Mouse (Mus musculus): ENCODE results near the gene Ppp1r9a. TPM values are rescaled to one million over a fixed set of nuclear protein-coding genes. Genes with fewer than 3 reads are reported as not detected.
"Not testable (repeated sequence)": the region's sequence is repeated elsewhere in the genome, so short reads cannot be mapped to it uniquely, and the experiment has no call there.

Ppp1r9a gene
- polyA plus RNA-seq (2014; fragmentation: Nextera tagmentation; extraction: Ambion mirVana) = 22.5 and 25.2 TPM in 2 replicates

DNA sequence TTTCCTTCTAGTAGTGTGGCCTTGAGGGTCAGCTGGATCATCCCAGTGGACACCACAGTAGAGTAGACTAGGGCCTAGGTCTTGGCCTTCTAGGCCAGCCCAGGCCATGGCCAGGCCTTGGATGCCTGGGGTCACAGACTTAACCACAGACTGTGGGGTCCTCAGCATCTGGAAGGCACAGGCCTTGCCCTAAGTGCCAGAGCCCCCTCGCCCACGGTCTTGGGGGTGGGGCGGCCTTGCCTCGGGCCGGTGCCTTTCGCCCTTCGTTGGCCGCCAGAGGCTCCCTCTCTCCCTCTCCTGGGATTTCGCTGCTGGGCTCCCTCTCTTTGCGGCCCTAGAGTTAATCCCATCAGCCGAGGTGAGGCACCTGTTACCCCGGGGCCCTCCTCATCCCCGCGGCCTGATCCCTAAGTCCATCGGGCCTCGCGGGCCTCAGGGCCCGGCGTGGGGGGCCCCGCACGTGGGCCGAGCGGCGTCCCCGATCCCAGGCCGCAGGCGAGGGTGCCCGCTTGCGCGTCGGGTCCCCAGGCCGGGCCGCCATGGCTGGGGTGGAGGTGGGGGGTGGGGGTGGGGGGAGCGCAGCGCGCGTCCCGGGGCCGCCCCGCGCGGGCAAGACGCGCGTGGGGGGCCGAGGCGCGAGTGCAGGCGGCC, at the start of gene Ppp1r9a:
TSS of gene Ppp1r9a (plus strand) at position 244 of the 651 bp plus-strand sequence.
- H3K27ac ChIP-seq (ENCODE audit: low read depth) = peak within 1 kb of the TSS; percentile 93
- WGBS = under 1% methylated on average over 30 of the region's 49 CpGs
- H3K4me2 ChIP-seq = peak within 1 kb of the TSS; percentile 87
- H3K4me3 ChIP-seq (ENCODE audit: low read depth, low read length) = peak within 1 kb of the TSS; percentile 74
- peak; percentile 68 for TF ChIP-seq CTCF (IDR thresholded peaks at IDR 0.05; ENCODE audit: low read depth)
- H3K9ac ChIP-seq = peak within 1 kb of the TSS; percentile 92
- H3K9me3 ChIP-seq (ENCODE audit: low read depth, low read length) = no peaks in the 10 kb centered on the region
- DNase-seq (peak; percentile 76), ATAC-seq (ENCODE audit: insufficient read depth) (peak; percentile 77)
- H3K36me3 ChIP-seq (ENCODE audit: insufficient read depth) = no peaks in the 10 kb centered on the region
- 0 out of 2 replicates have a peak, but pooled peaks cover 8% of the 10 kb centered on the region for H3K4me1 ChIP-seq (ENCODE audit: insufficient read depth)
- no peaks in the 10 kb centered on the region for H3K27me3 ChIP-seq (ENCODE audit: insufficient read depth, low read length)

DNA sequence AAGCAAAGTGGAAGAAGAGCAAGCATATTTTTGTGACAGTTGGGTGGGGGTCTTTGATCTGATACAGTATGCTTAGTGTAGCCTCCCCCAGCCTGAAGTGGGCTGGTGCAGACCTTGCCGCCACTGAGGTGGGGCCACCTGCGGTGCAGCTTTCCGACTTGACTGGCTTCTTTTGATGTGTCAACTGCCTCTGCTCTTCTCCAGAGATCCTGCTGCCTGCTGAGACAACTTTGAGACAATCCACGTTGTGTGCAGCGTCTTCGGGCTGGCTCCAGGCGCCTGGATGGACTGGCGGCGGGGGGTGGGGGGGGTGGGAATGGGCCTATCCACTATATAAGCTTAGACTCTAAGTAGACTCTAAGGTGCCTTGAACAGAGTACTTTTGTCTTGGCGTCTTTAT, 47.5 kb upstream of the Ppp1r9a start:
- DNase-seq (no peak), ATAC-seq (ENCODE audit: insufficient read depth) (no peak)
- H3K4me1 ChIP-seq (ENCODE audit: insufficient read depth) = no peaks in the 10 kb centered on the region
- WGBS = 61% methylated on average over 10 of the region's 10 CpGs
- no peaks in the 10 kb centered on the region for H3K36me3 ChIP-seq (ENCODE audit: insufficient read depth)
- no peak overlapping the region for H3K4me2 ChIP-seq
- no peak overlapping the region for H3K9ac ChIP-seq
- no peak for TF ChIP-seq CTCF (IDR thresholded peaks at IDR 0.05; ENCODE audit: low read depth)
- H3K27me3 ChIP-seq (ENCODE audit: insufficient read depth, low read length) = no peaks in the 10 kb centered on the region
- H3K27ac ChIP-seq (ENCODE audit: low read depth) = no peak overlapping the region
- H3K4me3 ChIP-seq (ENCODE audit: low read depth, low read length) = no peak overlapping the region
- no peaks in the 10 kb centered on the region for H3K9me3 ChIP-seq (ENCODE audit: low read depth, low read length)

DNA sequence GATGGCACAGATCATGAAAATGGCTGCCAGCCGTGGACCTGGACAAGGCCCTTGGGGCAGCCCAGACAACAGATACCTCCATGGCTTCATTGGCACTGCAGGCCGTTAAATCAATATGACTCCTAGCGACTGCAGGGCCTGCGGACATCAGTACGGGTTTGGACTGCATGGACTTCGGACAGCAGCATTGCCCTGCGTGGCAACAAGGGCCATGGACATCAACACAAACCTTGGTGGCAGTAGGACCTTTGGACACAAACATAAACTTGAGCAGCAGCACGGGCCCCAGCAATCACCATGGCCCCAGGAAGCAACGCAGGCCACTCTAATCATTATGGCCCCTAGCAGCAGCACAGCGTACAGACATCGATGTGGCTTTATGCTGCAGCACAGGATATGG, 45.8 kb upstream of the Ppp1r9a start:
- ATAC-seq (ENCODE audit: insufficient read depth) = no peak
- Histone ChIP-seq H3K9me3 (ENCODE audit: low read depth, low read length) (no peaks in the 10 kb centered on the region), H3K36me3 (ENCODE audit: insufficient read depth) (no peaks in the 10 kb centered on the region), H3K27ac (ENCODE audit: low read depth) (no peak overlapping the region), H3K4me3 (ENCODE audit: low read depth, low read length) (no peak overlapping the region), H3K27me3 (ENCODE audit: insufficient read depth, low read length) (no peaks in the 10 kb centered on the region), H3K4me1 (ENCODE audit: insufficient read depth) (no peaks in the 10 kb centered on the region), H3K4me2 (no peak overlapping the region), H3K9ac (no peak overlapping the region)
- TF ChIP-seq CTCF (IDR thresholded peaks at IDR 0.05; ENCODE audit: low read depth) = no peak
- 95% methylated on average over 11 of the region's 11 CpGs for WGBS
- DNase-seq = no peak

DNA sequence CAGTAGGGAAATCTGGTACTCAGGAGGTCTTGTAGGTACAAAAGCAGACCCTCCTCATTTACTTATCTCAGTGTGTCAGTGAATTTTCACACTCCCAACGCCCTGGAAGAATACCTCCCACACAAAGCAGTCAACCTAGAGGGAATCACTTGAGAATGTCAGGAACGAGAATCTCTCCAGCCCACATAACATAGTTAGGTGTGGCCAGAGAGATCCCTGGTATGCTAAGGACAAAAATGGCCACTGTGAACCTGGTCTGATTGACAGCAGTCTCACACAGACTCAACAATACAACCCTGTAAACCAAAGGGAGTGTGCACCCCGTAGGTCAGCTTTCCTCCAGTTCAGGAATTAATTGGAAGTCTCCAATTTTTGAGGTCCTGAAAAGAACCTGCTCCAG, 18.4 kb upstream of the Ppp1r9a start:
- no peak overlapping the region for H3K9ac ChIP-seq
- no peak overlapping the region for H3K4me3 ChIP-seq (ENCODE audit: low read depth, low read length)
- 53% methylated on average over 3 of the region's 3 CpGs for WGBS
- H3K27me3 ChIP-seq (ENCODE audit: insufficient read depth, low read length) = no peaks in the 10 kb centered on the region
- DNase-seq (no peak), ATAC-seq (ENCODE audit: insufficient read depth) (no peak)
- no peak overlapping the region for H3K4me2 ChIP-seq
- no peaks in the 10 kb centered on the region for H3K4me1 ChIP-seq (ENCODE audit: insufficient read depth)
- no peak for TF ChIP-seq CTCF (IDR thresholded peaks at IDR 0.05; ENCODE audit: low read depth)
- no peaks in the 10 kb centered on the region for H3K9me3 ChIP-seq (ENCODE audit: low read depth, low read length)
- H3K27ac ChIP-seq (ENCODE audit: low read depth) = no peak overlapping the region
- no peaks in the 10 kb centered on the region for H3K36me3 ChIP-seq (ENCODE audit: insufficient read depth)

DNA sequence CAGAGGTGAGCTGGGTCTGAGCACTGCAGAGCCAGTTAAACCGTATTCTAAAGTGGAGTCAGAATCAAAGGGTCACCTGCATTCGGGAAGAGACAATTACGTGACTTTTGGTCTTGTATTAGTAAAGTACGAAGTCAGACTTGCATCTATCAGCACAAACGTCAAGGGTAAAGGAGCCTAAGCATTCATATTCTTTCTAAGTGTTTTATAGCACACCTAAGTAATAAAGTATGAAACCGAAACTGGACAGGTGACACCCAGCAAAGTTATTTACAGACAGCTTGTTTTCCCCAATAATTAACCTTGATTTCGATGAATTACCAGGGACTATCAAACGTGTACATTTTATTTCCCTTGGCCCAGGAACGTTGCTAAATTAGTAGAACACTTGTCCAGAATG, 13.2 kb upstream of the Ppp1r9a start:
- Histone ChIP-seq H3K27ac (ENCODE audit: low read depth) (no peak overlapping the region), H3K9ac (no peak overlapping the region), H3K4me1 (ENCODE audit: insufficient read depth) (no peaks in the 10 kb centered on the region), H3K36me3 (ENCODE audit: insufficient read depth) (no peaks in the 10 kb centered on the region), H3K4me3 (ENCODE audit: low read depth, low read length) (no peak overlapping the region), H3K9me3 (ENCODE audit: low read depth, low read length) (no peaks in the 10 kb centered on the region), H3K4me2 (no peak overlapping the region), H3K27me3 (ENCODE audit: insufficient read depth, low read length) (no peaks in the 10 kb centered on the region)
- no peak for TF ChIP-seq CTCF (IDR thresholded peaks at IDR 0.05; ENCODE audit: low read depth)
- 74% methylated on average over 9 of the region's 9 CpGs for WGBS
- DNase-seq (no peak), ATAC-seq (ENCODE audit: insufficient read depth) (no peak)

DNA sequence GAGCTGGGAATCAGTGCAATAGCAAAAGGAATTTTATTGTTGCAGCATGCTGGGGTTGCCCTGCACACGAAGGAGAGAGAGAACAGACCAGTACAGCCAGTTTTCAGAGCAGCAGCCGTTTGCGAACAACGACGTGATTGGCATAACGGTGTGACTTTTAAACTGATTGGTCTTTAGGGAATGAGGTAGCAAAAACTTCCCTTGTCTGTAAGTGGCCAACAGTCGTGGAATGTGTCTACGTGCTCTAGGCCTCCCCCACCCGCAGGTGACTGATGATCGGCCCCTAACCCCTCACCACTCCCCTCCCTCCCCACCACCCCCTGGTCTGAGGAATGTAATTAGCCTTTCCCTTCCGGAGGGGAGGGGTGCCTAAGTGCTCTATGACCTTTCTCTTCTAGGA, 10.3 kb upstream of the Ppp1r9a start:
- Histone ChIP-seq H3K27ac (ENCODE audit: low read depth) (no peak overlapping the region), H3K9me3 (ENCODE audit: low read depth, low read length) (no peaks in the 10 kb centered on the region), H3K4me3 (ENCODE audit: low read depth, low read length) (no peak overlapping the region), H3K4me1 (ENCODE audit: insufficient read depth) (no peaks in the 10 kb centered on the region), H3K36me3 (ENCODE audit: insufficient read depth) (no peaks in the 10 kb centered on the region), H3K9ac (no peak overlapping the region), H3K4me2 (no peak overlapping the region), H3K27me3 (ENCODE audit: insufficient read depth, low read length) (no peaks in the 10 kb centered on the region)
- DNase-seq (no peak), ATAC-seq (ENCODE audit: insufficient read depth) (no peak)
- TF ChIP-seq CTCF (IDR thresholded peaks at IDR 0.05; ENCODE audit: low read depth) = no peak
- 45% methylated on average over 11 of the region's 11 CpGs for WGBS

DNA sequence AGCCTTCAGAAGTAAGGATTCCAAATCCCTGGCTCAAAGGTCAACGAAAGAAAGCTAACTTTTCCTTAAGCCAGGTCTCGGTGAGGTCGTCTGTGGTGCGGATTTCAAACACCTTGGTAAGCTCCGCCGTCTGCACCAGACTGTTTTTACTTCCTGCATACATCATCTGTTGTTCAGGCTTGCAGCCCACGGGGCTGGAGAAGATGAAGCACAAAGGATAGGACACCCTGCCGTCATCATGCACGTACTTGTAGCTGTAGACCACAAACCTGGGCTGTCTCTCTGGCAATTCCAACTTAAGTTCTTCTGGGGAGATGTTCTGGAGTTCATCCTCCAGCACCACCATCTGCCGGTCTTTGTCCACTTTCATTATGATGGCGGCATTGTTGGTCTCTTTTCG, 9.4 kb upstream of the Ppp1r9a start:
- H3K4me3 ChIP-seq (ENCODE audit: low read depth, low read length); H3K36me3 ChIP-seq (ENCODE audit: insufficient read depth); DNase-seq; H3K27me3 ChIP-seq (ENCODE audit: insufficient read depth, low read length); H3K9me3 ChIP-seq (ENCODE audit: low read depth, low read length); ATAC-seq (ENCODE audit: insufficient read depth); H3K27ac ChIP-seq (ENCODE audit: low read depth); H3K9ac ChIP-seq; H3K4me1 ChIP-seq (ENCODE audit: insufficient read depth); H3K4me2 ChIP-seq: not testable (repeated sequence)
- 64% methylated on average over 12 of the region's 12 CpGs for WGBS

Measured in lung, embryonic 14.5 days (tissue).